Mouse (Mus musculus) CH12.LX (cell line): ENCODE data around the gene Ifitm5. TPM values are rescaled to one million over a fixed set of nuclear protein-coding genes. Genes with fewer than 3 reads are reported as not detected.
A peak's percentile ranks its signal among the peaks of the same experiment; 100 is the strongest.

Experiments
- DNase-seq: peaks from one replicate; pipeline ENCODE4 v3.0.0-alpha.2; 2013; ENCODE audit errors: extremely low read depth
- H3K27ac ChIP-seq: 2 replicates; pipeline ENCODE4 v1.5.1; 2012; ENCODE audit warnings: low read depth, mild to moderate bottlenecking, control low read depth, moderate library complexity; ENCODE audit not compliant: insufficient read depth
- H3K27me3 ChIP-seq: replicated peaks from 2 replicates; pipeline ENCODE3; 2012; ENCODE audit warnings: inconsistent platforms
- H3K36me3 ChIP-seq, 2 experiments: replicated peaks in 1 of 2; 2 replicates each; pipeline versions ENCODE3 to v1.6.1; 2012; ENCODE audit warnings: inconsistent platforms in 1 of 2, low read length in 1 of 2, mild to moderate bottlenecking in 1 of 2, mixed read lengths in 1 of 2, moderate library complexity in 1 of 2; ENCODE audit not compliant: control insufficient read depth in 1 of 2, insufficient read depth in 1 of 2
- H3K4me1 ChIP-seq, 2 experiments: 2 replicates each; pipeline ENCODE4 v1.6.1; 2012; ENCODE audit warnings: inconsistent platforms in 1 of 2, moderate library complexity in 1 of 2; ENCODE audit not compliant: insufficient read depth in 2 of 2, control insufficient read depth in 1 of 2
- H3K4me2 ChIP-seq: 2 replicates; pipeline ENCODE4 v1.6.1; 2012; ENCODE audit warnings: low read depth, mild to moderate bottlenecking, control low read depth; ENCODE audit not compliant: poor library complexity, insufficient read depth, severe bottlenecking
- H3K4me3 ChIP-seq, 3 experiments: fragments of 150-350 bp in 1 of 3; sonication (generic) in 1 of 3; replicated peaks in 1 of 3; 2 replicates each; pipeline versions ENCODE3 to v1.5.1; 2011 to 2012; ENCODE audit warnings: low read depth in 2 of 3, low read length in 2 of 3, mild to moderate bottlenecking in 2 of 3, moderate library complexity in 2 of 3, control low read depth in 1 of 3, improper control_type of control experiment in 1 of 3, inconsistent platforms in 1 of 3, mixed read lengths in 1 of 3; ENCODE audit not compliant: poor library complexity in 1 of 3
- H3K79me2 ChIP-seq: replicated peaks from 2 replicates; pipeline ENCODE4 v1.6.1; 2012; ENCODE audit warnings: mild to moderate bottlenecking, moderate library complexity; ENCODE audit not compliant: control insufficient read depth, poor library complexity, insufficient read depth, severe bottlenecking; ENCODE audit errors: extremely low read depth
- H3K9ac ChIP-seq: 2 replicates; pipeline ENCODE4 v1.6.1; 2012; ENCODE audit warnings: low read depth, mild to moderate bottlenecking, control low read depth, moderate library complexity; ENCODE audit not compliant: insufficient read depth
- H3K9me3 ChIP-seq: replicated peaks from 2 replicates; pipeline ENCODE3; 2012; ENCODE audit warnings: low read length, inconsistent platforms, mixed read lengths
- BHLHE40 ChIP-seq: IDR thresholded peaks from 2 replicates; pipeline ENCODE4 v1.6.1; 2011; ENCODE audit warnings: mild to moderate bottlenecking, low read depth, low read length, improper control_type of control experiment
- CHD1 ChIP-seq: IDR thresholded peaks from 2 replicates; pipeline ENCODE4 v1.6.1; 2012; ENCODE audit warnings: low read depth, low read length, improper control_type of control experiment, inconsistent platforms
- CHD2 ChIP-seq: IDR thresholded peaks from 2 replicates; pipeline ENCODE4 v1.6.1; 2011; ENCODE audit warnings: low read length, improper control_type of control experiment
- CTCF ChIP-seq, 2 experiments: IDR thresholded peaks in 1 of 2; conservative IDR thresholded peaks in 1 of 2; 2 replicates each; pipeline ENCODE4 v1.5.1; 2011 to 2012; ENCODE audit warnings: low read depth in 2 of 2, low read length in 2 of 2, improper control_type of control experiment in 1 of 2, inconsistent platforms in 1 of 2, mild to moderate bottlenecking in 1 of 2, moderate library complexity in 1 of 2
- E2F4 ChIP-seq: IDR thresholded peaks from 2 replicates; pipeline ENCODE4 v1.6.1; 2011; ENCODE audit warnings: low read depth, low read length, improper control_type of control experiment; ENCODE audit not compliant: insufficient replicate concordance
- ELF1 ChIP-seq: IDR thresholded peaks from 2 replicates; pipeline ENCODE4 v1.6.1; 2014; ENCODE audit warnings: low read depth, mild to moderate bottlenecking, inconsistent platforms, low read length, improper control_type of control experiment
- EP300 ChIP-seq: IDR thresholded peaks from 2 replicates; pipeline ENCODE4 v1.6.1; 2011; ENCODE audit warnings: low read length, improper control_type of control experiment
- ETS1 ChIP-seq: conservative IDR thresholded peaks from 2 replicates; pipeline ENCODE4 v1.6.1; 2012; ENCODE audit warnings: low read depth, mild to moderate bottlenecking, inconsistent platforms, low read length, improper control_type of control experiment, moderate library complexity
- GABPA ChIP-seq: IDR thresholded peaks from 2 replicates; pipeline ENCODE4 v1.6.1; 2012; ENCODE audit warnings: low read depth, low read length, improper control_type of control experiment, inconsistent platforms; ENCODE audit not compliant: insufficient replicate concordance
- HCFC1 ChIP-seq: IDR thresholded peaks from 2 replicates; pipeline ENCODE4 v1.6.1; 2012; ENCODE audit warnings: low read depth, mild to moderate bottlenecking, inconsistent platforms, low read length, improper control_type of control experiment
- IRF4 ChIP-seq: IDR thresholded peaks from 2 replicates; pipeline ENCODE4 v1.6.1; 2014; ENCODE audit warnings: low read depth, mild to moderate bottlenecking, inconsistent platforms, low read length, improper control_type of control experiment
- JUN ChIP-seq: IDR thresholded peaks from 2 replicates; pipeline ENCODE4 v1.6.1; 2011; ENCODE audit warnings: low read depth, mild to moderate bottlenecking, low read length, improper control_type of control experiment, moderate library complexity; ENCODE audit not compliant: insufficient read depth
- JUND ChIP-seq: conservative IDR thresholded peaks from 2 replicates; pipeline ENCODE4 v1.6.1; 2011; ENCODE audit warnings: low read depth, low read length, improper control_type of control experiment
- KAT2A ChIP-seq: IDR thresholded peaks from 2 replicates; pipeline ENCODE4 v1.6.1; 2012; ENCODE audit warnings: low read length, improper control_type of control experiment, inconsistent platforms; ENCODE audit not compliant: insufficient replicate concordance
- MAFK ChIP-seq: IDR thresholded peaks from 2 replicates; pipeline ENCODE4 v1.6.1; 2011; ENCODE audit warnings: low read length, improper control_type of control experiment; ENCODE audit not compliant: insufficient replicate concordance
- MAX ChIP-seq: IDR thresholded peaks from 2 replicates; pipeline ENCODE4 v1.6.1; 2011; ENCODE audit warnings: low read length, improper control_type of control experiment
- MAZ ChIP-seq: IDR thresholded peaks from 2 replicates; pipeline ENCODE4 v1.6.1; 2012; ENCODE audit warnings: low read depth, mild to moderate bottlenecking, inconsistent platforms, low read length, improper control_type of control experiment, moderate library complexity
- MEF2A ChIP-seq: IDR thresholded peaks from 2 replicates; pipeline ENCODE4 v1.6.1; 2014; ENCODE audit warnings: low read depth, mild to moderate bottlenecking, inconsistent platforms, low read length, improper control_type of control experiment, borderline replicate concordance
- MXI1 ChIP-seq: IDR thresholded peaks from 2 replicates; pipeline ENCODE4 v1.6.1; 2011; ENCODE audit warnings: mild to moderate bottlenecking, low read depth, low read length, improper control_type of control experiment
- MYC ChIP-seq: IDR thresholded peaks from 2 replicates; pipeline ENCODE4 v1.6.1; 2011; ENCODE audit warnings: low read depth, mild to moderate bottlenecking, improper control_type of control experiment, low read length
- NELFE ChIP-seq: IDR thresholded peaks from 2 replicates; pipeline ENCODE4 v1.6.1; 2011; ENCODE audit warnings: low read depth, low read length, improper control_type of control experiment
- NRF1 ChIP-seq: IDR thresholded peaks from 2 replicates; pipeline ENCODE4 v1.6.1; 2014; ENCODE audit warnings: low read depth, mild to moderate bottlenecking, inconsistent platforms, low read length, improper control_type of control experiment, moderate library complexity
- PAX5 ChIP-seq: IDR thresholded peaks from 2 replicates; pipeline ENCODE4 v1.6.1; 2012; ENCODE audit warnings: low read length, inconsistent platforms, mixed read lengths
- POLR2A ChIP-seq: IDR thresholded peaks from 2 replicates; pipeline ENCODE4 v1.6.1; 2011; ENCODE audit warnings: low read depth, mild to moderate bottlenecking, improper control_type of control experiment, low read length
- POLR2AphosphoS2 ChIP-seq: IDR thresholded peaks from 2 replicates; pipeline ENCODE4 v1.6.1; 2011; ENCODE audit warnings: low read depth, low read length, improper control_type of control experiment
- RAD21 ChIP-seq: IDR thresholded peaks from 2 replicates; pipeline ENCODE4 v1.6.1; 2011; ENCODE audit warnings: low read depth, mild to moderate bottlenecking, low read length, improper control_type of control experiment, moderate library complexity
- RCOR1 ChIP-seq: conservative IDR thresholded peaks from 2 replicates; pipeline ENCODE4 v1.6.1; 2012; ENCODE audit warnings: low read depth, mild to moderate bottlenecking, inconsistent platforms, low read length, improper control_type of control experiment
- SIN3A ChIP-seq: IDR thresholded peaks from 2 replicates; pipeline ENCODE4 v1.6.1; 2012; ENCODE audit warnings: low read length, improper control_type of control experiment, inconsistent platforms
- SMC3 ChIP-seq: IDR thresholded peaks from 2 replicates; pipeline ENCODE4 v1.6.1; 2011; ENCODE audit warnings: low read depth, low read length, improper control_type of control experiment
- TBP ChIP-seq: conservative IDR thresholded peaks from 2 replicates; pipeline ENCODE4 v1.6.1; 2011; ENCODE audit warnings: low read depth, low read length, improper control_type of control experiment
- TCF12 ChIP-seq: IDR thresholded peaks from 2 replicates; pipeline ENCODE4 v1.6.1; 2014; ENCODE audit warnings: low read depth, mild to moderate bottlenecking, inconsistent platforms, low read length, improper control_type of control experiment
- UBTF ChIP-seq: IDR thresholded peaks from 2 replicates; pipeline ENCODE4 v1.6.1; 2012; ENCODE audit warnings: low read depth, mild to moderate bottlenecking, inconsistent platforms, low read length, improper control_type of control experiment, moderate library complexity
- USF1 ChIP-seq: IDR thresholded peaks from 2 replicates; pipeline ENCODE4 v1.6.1; 2014; ENCODE audit warnings: low read depth, mild to moderate bottlenecking, inconsistent platforms, low read length, improper control_type of control experiment
- USF2 ChIP-seq: conservative IDR thresholded peaks from 2 replicates; pipeline ENCODE4 v1.6.1; 2011; ENCODE audit warnings: low read depth, low read length, improper control_type of control experiment
- ZC3H11A ChIP-seq: IDR thresholded peaks from 2 replicates; pipeline ENCODE4 v1.6.1; 2012; ENCODE audit warnings: low read depth, mild to moderate bottlenecking, inconsistent platforms, low read length, improper control_type of control experiment
- ZKSCAN1 ChIP-seq: IDR thresholded peaks from 2 replicates; pipeline ENCODE4 v1.6.1; 2012; ENCODE audit warnings: low read depth, inconsistent platforms, low read length, improper control_type of control experiment, borderline replicate concordance
- ZMIZ1 ChIP-seq: IDR thresholded peaks from 2 replicates; pipeline ENCODE4 v1.6.1; 2012; ENCODE audit warnings: low read depth, mild to moderate bottlenecking, inconsistent platforms, low read length, improper control_type of control experiment
- ZNF384 ChIP-seq: IDR thresholded peaks from 2 replicates; pipeline ENCODE4 v1.6.1; 2012; ENCODE audit warnings: low read depth, low read length, improper control_type of control experiment, inconsistent platforms
- dilution Hi-C: fragments of 300-500 bp; cut with MboI; formaldehyde crosslinking; loops from 2 replicates; pipeline ENCODE4 v1.14.3; 2020; ENCODE audit warnings: low sequenced_read_pairs; ENCODE audit not compliant: extremely low pct_unique_long_range_greater_than_20kb, extremely low pct_ligation_motif_present
- in situ Hi-C: fragments of 300-500 bp; cut with MboI; formaldehyde crosslinking; loops from 3 replicates; pipeline ENCODE4 v1.14.3; 2019; ENCODE audit warnings: low sequenced_read_pairs, low pct_ligation_motif_present, low pct_unique_long_range_greater_than_20kb, mixed read lengths
- polyA plus RNA-seq: library from polyadenylated mRNA; unstranded; fragments of >175 nt; gene quantifications from 2 replicates; pipeline ENCODE4 v1.2.1, GENCODE M21; 2012; ENCODE audit warnings: low read depth; ENCODE audit not compliant: insufficient read length
- total RNA-seq, 2 experiments: library from RNA; depleted of rRNA; stranded (reverse); fragments of 300-350 nt in 1 of 2; fragments of >200 nt in 1 of 2; gene quantifications; 2 replicates each; pipeline ENCODE4 v1.2.3; 2012 to 2014

Gene Ifitm5
- total and polyA plus RNA-seq, 3 experiments, result 0.68 to 0.71 TPM; not detected in 1

GRCm38 (mm10) chr7:140903212-140903611, 46.9 kb downstream of the Ifitm5 start:
- Histone ChIP-seq H3K9me3 (no peaks in the 10 kb centered on the region), H3K4me3 (no peak overlapping the region), H3K36me3 (peaks cover 9 to 31% of the 10 kb centered on the region in 2 experiments), H3K79me2 (no peaks in the 10 kb centered on the region), H3K27ac (no peak overlapping the region), H3K4me2 (no peak overlapping the region), H3K27me3 (peaks cover 5% of the 10 kb centered on the region), H3K9ac (no peak overlapping the region), H3K4me1 (peaks cover 0 to 2% of the 10 kb centered on the region in 2 experiments; a peak in 1 of 4 replicates)
- in situ Hi-C loops (loop anchor here (5.0 kb wide), 1 partner anchor 61 kb away; no protein-coding TSS in a partner anchor), dilution Hi-C loops (no loop called here)
- peak; percentile 64; the same call in 1 of the 2 replicates for TF ChIP-seq MAX
- TF ChIP-seq POLR2A, result no peak
- TF ChIP-seq USF1, result no peak
- TF ChIP-seq NRF1, result no peak
- no peak for TF ChIP-seq ZMIZ1
- TF ChIP-seq KAT2A, result no peak
- no peak for TF ChIP-seq PAX5
- TF ChIP-seq MAFK, result no peak
- TF ChIP-seq USF2, result no peak; the same call in 1 of the 2 replicates
- no peak for TF ChIP-seq MAZ
- TF ChIP-seq MEF2A, result no peak
- no peak for TF ChIP-seq MXI1
- TF ChIP-seq JUN, result no peak
- TF ChIP-seq CHD1, result no peak
- TF ChIP-seq RCOR1, result no peak
- no peak for TF ChIP-seq TCF12
- TF ChIP-seq TBP, result no peak
- TF ChIP-seq JUND, result no peak
- no peak for TF ChIP-seq E2F4
- peak; percentile 89 to 95 for TF ChIP-seq CTCF (conservative IDR thresholded peaks at IDR 0.05 in 1 of 2, IDR thresholded peaks at IDR 0.05 in 1 of 2; ENCODE audit: low read depth in 2 of 2, low read length in 2 of 2)
- TF ChIP-seq SMC3, result peak; percentile 98
- no peak for TF ChIP-seq ZNF384
- TF ChIP-seq HCFC1, result no peak
- no peak for TF ChIP-seq ELF1
- TF ChIP-seq EP300, result no peak
- TF ChIP-seq GABPA, result no peak
- peak; percentile 98 for TF ChIP-seq RAD21
- TF ChIP-seq CHD2, result no peak
- no peak for TF ChIP-seq UBTF
- peak; percentile 86 for TF ChIP-seq BHLHE40
- no peak for TF ChIP-seq ZKSCAN1
- TF ChIP-seq NELFE, result peak; percentile 33; the same call in 1 of the 2 replicates
- TF ChIP-seq MYC, result peak; percentile 86; the same call in 1 of the 2 replicates
- TF ChIP-seq ZC3H11A, result peak; percentile 82
- no peak for TF ChIP-seq IRF4
- TF ChIP-seq ETS1, result no peak
- TF ChIP-seq POLR2AphosphoS2, result no peak
- no peak for TF ChIP-seq SIN3A
- DNase-seq, result peak; percentile 69
